Mouse (Mus musculus) CD4-positive, CD25-positive, alpha-beta regulatory T cell, adult 2 months (primary cell): ENCODE measurements around the gene Plekhg3.

Source experiments
- DNase-seq: peaks from one replicate; pipeline ENCODE4 v3.0.0-alpha.2; 2012; ENCODE audit warnings: low read depth, low spot score

Gene Plekhg3

DNA sequence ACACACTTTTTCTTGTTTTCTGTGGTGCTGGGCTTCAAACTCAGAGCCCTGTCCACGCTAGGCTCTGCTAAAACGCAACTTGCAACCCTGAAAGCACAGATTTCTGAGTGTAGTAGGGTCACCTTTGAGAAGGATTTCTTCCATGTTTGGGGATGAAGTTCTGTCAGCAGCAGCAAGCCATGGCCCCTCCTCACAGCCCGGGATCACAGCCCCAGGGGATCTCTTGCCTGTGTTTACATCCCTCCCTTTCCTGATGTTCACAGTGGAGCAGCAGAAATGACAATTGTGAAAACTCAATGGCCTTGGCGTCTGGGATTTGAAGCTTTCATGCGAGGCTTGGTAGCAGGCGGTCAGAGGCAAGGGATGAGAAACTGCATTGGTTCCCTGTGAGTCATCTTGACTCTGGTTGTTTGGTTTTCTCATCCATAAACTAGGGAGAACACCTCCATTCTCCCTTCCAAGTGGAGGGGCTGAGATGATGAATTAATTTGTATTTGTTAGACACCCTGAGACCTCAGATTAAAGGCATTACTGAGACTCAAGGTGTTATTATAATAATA lies at the start of gene Plekhg3:
Gene Plekhg3 (plus strand): TSS at position 312 of the 560 bp plus-strand sequence.
- no peak for DNase-seq

DNA sequence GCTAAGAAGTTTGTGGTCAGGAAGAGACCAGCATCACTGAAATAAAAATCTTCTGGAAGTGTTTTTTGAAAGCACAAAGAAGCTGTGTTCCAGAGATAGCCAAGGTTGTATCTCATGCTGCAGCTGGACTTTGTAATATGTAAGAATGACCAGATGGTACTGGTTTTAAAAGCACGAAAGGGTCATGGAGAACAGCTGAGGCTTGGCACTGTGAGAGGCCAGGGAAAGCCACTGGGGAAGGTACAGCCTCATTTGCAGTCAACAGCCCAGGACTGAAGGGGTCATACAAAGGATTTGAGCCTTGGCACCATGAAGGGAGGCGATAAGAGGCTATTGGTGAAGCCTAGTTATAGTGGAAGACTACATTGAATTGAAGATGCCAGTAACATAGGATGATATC lies 48.2 kb upstream of the Plekhg3 start:
- no peak for DNase-seq

DNA sequence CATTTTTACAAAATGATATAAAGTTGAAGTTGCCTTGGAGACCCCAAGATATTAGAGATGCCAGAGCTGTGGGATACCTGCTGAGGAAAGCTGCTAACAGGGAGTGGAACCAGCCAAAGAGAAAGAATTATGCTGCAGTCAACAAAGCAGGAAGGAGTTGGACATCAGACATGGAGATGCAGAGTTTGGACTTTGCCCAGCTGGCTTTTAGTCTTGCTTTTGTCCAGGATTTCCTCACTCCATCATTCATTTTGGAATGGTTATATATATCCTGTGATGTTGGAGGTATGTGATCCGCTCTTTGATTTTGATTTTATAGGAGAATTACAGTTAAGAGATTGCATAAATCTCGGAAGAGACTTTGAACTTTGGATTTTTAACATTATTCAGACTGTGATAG lies 47.7 kb upstream of the Plekhg3 start:
- no peak for DNase-seq

DNA sequence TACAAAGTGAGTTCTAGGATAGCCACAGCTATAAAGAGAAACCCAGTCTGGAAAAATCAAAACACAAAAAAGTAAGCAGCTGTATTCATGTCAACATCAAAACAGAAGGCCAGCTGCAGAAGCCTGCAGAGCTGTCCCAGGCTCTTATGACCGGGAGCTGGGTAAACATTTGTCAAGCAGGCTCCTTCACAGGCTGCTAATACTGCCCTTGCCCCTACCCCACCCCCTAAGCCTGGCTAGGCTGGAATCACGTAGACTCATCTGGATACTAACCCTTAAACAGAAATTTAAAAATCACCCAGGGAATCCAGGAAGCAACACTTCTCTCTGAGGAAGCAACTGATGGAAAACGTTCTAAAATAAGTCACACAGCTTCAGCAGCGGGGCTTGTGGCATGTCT lies 45.8 kb upstream of the Plekhg3 start:
- no peak for DNase-seq

DNA sequence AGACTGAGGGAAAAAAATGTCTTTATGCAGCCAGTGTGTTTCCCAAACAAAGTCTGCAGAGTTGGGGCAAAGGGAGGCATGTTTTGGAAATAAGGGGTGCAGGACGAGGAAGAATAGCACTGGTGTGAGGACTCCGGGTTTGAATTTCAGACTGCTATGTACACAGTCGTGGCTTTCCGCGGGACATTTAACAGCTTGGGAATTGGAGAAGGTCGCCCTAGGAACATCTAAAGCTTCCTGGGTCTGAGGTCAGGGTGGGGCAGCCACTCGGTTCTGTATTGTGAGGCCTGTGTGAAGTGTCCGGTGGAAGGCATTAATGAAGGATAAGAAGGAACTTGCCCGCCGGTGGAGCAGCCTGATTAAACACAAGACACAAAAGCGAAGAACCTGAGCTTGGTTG lies 45.3 kb upstream of the Plekhg3 start:
- no peak for DNase-seq

DNA sequence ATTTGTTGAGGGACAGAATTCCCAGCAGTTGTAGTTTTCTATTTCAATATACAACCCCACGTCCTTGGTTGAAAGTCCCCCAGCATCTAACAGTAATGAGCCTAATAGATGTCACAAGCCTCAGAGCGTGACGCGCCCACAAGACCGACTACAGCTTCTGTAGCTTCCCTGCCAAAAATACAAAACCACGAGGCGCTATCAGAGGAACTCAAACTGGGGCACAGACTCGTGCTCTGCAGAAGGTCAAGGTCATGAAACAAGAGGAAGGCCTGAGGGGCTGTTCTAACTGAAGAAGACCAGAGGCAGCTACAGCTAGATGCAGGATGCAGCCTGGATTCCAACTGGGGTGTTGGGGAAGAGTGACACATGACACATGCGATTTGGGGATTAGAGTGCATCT lies 43.7 kb upstream of the Plekhg3 start:
- DNase-seq = no peak

DNA sequence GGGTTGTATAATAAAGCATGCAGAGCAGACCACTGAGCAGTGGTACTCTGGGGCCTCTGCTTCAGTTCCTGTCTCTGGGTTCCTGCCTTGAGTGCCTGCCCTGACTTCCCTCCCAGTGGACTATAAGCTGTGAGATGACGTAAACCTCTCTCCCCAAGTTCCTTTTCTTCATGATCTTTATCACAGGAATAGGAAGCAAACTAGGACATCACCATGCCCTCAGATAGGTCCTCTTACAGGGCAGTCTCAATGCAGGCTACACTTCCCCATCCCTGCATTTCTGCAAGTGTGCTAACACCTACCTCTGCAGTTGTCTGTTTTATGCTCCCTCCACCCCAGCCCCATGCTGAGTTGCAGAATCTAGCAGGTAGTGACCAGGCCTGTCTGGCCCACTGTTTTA lies 39.9 kb upstream of the Plekhg3 start:
- DNase-seq = no peak

DNA sequence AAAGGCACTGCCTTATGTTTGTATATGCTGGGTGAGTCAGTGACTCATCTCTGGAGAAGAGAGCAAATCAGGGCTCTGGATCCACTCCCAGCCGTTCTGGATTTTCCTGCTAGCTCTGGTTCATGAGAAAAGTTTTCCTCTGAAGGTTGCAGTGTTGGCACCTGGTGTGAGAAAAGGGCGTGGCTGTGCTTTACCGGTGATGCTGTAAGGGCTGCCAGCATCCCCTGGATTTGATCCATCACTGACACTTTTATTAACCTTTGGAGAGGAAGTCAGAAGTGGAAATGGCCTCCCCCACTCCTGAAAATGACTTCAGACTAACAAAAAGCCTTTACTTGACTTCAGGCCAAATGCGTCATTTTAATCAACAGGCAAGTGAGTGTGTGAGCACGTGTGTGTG lies 37.2 kb upstream of the Plekhg3 start:
- no peak for DNase-seq

DNA sequence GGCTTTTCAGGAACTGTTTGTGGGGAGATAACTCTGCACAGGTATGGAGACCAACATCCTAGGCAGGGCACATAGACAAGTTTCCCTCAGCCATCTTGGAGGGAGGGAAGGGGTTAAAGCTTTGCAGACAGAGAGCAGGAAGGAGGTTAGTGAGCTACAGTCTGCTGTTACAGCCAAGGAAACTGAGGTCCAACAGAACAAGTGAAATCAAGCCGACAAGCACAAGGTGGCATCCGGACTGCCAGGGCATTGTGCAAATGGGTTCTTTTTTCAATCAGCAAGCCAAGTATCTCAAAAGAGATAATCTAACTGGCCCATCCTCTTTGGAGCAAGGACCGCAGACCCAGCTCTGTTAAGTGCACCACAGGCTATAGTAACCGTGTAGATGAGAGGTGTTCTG lies 35.3 kb upstream of the Plekhg3 start:
- no peak for DNase-seq

DNA sequence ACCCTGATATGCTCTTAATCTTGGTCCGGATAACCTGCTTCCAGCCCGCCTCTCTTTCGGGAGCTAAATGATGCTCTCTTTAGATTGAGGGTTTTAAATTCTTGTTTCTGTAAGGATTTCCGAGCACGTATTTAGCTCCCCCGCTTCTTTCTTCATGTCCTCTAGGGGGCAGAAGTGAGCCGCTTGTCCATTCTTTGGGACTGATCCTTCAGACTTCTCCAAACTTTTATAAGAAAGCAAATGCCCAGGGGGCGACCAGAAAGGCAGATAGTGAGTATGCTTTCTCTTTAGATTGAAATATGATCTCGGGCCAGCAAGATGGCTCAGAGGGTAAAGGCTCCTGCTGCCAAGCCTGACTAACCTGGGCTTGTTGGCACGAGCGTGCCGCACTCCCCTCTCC lies 34.4 kb upstream of the Plekhg3 start:
- DNase-seq = peak; percentile 65

DNA sequence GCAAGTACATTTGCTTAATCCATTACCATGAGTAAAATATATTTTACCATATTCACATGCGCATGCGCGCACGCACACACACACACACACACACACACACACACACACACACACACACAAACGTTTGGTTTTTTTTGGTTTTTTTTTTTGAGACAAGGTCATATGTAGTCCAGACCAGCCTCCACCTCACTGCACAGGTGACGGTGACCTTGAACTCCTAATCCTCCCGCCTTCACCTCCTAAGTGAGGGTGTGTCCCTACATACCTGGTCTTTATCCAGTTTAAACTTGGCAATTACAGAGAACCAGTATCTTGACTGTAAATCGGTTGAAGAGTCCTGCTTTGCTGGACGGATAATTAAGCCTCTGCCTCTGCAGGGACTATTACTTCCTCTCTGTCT lies 31.4 kb upstream of the Plekhg3 start:
- no peak for DNase-seq

DNA sequence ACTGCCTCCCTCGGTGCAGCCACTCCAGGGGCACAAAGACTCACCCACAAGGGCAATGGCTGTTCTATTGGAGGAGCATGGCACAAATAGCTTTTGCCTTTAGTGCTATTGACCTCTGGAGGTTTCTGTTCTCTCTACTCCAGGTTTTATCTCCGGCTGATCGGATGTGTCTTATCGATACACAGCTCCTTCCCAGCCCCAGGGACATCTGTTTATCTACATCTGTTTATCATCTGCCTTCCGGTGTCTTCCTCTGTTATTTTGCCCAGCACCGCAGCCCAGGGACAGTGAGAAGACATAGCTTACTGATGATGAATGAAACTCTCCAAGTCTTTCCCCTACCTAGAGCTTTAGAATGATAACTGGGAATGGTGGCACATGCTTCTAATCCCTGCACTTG lies 30.6 kb upstream of the Plekhg3 start:
- DNase-seq = no peak

DNA sequence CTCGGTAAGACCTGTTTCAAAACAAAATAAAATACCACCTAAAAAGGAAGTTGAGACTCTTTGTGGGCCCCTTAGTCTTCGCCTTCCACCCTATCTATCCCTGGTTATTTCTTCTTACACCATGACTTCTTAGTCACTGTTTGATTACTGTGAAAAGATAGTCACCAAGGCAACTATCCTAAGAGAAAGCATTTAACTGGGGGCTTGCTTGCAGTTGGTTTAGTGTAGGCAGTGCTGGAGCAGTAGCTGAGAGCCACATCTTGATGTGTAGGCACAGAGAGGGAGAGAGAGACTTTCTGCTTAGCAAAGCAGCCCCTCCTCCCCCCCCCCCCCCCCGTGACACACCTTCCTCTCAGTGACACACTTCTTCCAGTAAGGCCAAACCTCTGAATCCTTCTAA lies 29.8 kb upstream of the Plekhg3 start:
- no peak for DNase-seq

DNA sequence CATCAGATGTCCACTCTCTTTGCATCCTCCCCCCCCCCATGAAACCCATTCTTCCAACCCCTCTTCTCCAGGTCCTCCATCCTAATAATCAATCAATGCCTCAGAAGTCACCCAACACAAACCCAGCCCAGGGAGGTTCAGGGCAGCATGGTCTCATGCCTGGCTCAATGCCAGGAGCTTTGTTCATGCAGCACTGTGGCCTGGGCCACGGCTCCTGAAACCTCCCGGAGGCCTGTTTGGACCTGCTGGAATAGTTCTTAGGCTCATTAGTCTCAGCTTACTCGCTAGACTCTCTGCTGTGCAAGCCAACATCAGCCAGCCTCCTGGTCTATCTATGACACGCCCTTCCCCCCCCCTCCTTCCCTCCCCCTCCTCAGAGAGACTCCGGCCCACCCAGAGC lies 27.7 kb upstream of the Plekhg3 start:
- DNase-seq = no peak

DNA sequence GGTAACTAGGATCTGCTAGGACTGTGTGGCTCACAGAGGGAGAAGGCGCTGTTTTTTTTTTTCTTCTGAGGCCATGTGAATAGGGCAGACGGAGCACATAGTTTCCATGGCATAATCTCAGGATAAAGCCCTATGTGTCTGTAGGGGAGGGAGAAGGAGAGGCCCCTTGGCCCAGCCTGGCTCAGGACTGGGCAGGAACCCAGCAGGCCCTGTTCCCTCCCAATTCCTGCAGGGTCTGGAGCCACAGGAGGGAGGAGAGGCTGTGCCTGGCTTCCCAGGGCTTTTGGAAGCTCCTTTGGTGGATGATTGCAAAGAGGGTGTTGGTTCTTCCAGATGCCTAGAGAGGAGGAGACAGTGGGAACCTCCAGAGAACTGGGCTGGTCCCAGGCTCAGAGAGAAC lies 24.2 kb upstream of the Plekhg3 start:
- no peak for DNase-seq

DNA sequence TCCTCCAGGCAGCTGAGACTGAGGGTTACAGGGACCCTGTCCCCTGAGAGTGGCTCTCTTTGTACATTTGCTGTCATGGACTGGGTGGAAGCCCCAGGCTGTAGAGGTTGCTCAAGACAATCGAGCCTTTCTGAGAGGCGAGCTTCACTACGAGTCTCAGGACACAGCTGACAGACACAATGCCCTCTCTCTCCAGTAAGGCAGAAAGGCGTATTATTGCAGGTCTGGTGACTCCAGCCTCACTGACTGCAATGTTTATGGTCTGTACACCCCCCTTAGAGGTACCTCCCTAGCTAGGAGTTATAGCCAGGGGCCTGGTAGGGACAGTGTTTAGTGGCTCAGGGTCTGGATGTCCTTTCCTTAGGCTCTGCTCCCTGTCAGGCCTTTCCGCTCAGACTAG lies 22.9 kb upstream of the Plekhg3 start:
- no peak for DNase-seq

DNA sequence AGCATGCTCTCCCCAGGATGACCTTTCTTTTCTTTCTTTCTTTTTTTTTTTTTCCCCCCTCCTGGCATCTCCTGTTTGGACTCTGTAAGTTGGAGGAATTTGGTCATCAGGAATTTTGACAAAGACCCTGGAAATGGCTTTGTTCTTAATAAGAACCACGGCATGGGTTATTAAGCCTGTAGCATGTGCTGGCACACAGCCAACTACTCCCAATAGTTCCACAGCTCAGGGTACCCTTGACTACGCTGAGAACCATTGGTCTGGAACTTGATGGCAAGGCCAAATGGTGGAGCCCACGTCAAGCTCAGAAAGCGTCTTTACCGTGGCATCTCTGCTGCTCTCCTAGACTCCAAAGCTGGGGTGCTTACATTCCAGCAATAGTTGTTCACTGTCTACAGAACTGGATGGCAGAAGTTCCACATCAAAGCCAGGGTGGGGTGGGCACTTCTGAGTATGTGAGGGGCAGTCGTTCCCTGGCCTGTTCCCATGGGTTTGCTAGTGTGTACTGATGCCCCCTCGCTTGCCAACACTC lies 21.7 kb upstream of the Plekhg3 start:
- no peak for DNase-seq

DNA sequence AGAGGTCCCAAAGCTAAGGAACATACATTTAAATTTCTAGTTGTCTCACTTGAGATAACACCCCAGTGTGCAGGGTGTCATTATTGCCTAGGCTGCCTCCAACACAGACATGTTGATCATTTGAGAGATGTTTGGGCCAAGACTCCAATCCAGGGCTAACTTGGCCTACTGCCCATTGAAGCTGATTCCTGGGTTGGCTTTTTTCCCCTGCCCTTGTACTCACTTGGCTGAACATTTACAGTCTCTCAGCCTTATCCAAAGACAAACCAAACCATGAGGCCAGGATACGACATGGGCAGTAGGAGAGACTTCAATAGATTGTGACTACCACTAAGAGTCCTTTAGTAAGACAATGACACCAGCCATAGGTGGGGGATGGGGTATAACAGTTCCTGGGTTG lies 18.0 kb upstream of the Plekhg3 start:
- no peak for DNase-seq

DNA sequence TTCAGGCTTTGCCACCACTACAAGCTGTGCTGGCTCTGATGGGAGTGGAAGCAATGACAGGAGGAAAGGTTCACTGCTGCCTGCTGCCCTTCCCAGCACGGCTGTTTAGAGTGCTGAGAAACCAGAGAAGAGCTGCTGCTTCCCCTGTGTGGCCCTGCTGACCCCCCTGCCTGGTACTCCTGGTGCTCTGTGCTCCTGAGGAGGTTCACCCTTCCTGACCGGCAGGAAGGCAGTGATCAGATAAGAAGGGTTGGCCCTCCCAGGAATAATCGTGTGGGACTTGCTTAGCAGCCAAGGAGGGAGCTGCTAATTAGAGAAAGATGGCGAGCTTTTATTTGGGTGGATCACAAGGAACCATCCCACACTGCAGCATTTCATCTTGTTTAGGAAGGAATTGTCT lies 15.8 kb upstream of the Plekhg3 start:
- DNase-seq = no peak

DNA sequence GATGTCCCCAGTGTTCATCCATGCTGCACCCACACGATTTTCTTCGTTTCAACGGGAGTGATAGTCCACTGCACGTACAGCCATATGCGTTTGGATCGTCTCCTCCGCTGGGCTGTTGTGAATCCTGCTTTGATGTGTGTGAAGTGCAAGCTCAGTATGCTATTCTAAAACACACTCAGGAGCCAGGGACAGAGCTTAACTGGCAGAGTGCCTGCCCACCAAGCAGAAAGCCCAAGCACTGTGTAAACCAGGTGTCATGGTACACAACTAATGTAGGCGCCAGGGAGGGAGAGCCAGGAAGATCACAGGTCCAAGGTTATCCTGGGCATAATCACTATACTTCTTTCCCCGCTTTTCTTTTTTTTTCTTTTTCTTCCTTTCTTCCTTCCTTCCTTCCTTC lies 12.7 kb upstream of the Plekhg3 start:
- DNase-seq = no peak

DNA sequence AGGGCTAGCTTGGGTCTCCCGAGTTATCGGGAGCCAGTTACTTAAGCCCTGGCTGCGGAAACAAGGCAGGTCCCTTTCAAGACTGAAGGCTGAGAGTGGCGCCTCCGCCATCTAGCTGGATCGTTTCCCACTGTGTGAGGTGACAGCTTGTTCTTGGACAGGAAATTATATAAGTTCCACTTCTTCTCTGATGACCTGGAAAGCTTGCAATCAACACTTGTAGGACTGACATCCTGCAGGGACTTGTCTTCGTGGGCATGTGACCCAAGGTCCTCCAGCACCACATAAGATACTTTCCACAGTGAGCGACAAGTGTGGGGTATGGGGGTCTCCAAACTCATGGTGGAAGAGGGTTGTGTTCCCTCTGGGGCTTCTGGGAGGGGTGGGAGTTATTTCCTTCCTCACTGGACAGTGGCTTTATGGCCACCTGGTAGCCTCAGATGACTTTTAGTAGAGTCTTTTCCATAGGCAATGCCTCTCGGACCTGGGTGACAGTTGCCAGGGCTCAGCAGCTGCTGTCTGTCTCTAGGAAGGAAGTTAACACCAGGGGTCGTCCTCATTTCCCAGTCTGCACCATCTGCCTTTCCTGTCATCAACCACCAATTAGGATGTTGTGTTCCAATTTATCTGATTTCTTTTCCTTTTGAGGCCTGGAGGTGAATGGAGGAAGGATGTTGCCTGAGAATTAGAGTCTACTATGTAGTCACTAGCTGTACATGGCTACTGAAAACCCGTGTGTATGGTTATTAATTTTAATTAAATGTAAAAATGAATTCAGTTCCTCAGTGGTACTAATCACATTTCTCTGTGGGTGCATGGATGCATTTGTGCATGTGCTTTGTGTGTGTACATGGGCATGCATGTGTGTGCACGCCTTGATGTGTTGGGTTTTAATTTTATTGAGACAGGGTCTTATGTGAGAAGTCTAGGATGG lies 11.5 kb upstream of the Plekhg3 start:
- DNase-seq = no peak

DNA sequence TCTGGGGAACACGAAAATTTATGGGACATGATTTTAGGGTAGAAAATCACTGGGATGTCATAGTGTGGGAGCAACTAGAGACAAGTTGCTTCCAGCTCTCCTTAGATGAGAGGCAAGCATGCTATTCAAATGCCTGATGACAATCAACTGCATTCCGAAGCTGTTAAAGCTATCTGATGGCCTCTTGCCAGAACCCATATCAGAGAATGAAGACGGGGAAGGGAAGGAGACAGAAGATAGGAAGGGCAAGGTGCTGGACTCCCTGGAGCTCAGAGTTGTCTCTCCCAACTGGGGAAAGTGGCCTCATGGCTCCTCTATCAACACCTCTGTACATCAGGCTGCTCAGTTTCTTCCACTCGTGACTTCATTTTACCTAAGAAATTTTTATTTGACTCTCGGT lies 7.0 kb upstream of the Plekhg3 start:
- DNase-seq = no peak

DNA sequence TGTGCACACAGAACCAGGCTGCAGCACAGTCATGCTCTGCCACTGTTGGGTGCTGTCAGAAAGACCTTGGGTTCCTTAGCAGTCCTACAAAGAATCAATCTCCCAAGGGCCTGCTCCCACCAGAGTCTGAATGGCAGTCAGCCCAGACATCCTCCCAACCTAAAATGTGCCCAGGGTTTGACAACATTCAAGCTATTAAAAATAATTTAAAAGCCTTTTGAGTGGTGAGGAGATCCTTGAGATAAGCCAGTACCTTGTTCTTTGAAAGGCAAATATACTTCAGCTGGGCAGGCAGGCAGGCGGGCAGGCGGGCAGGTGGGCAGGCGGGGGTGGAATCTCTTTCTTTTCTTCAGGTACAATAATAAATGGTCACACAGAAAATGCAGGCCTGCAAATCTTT lies 5.8 kb upstream of the Plekhg3 start:
- DNase-seq = no peak
